Mouse (Mus musculus) hindbrain, embryonic 15.5 days (tissue): ENCODE data around the gene Vwf. TPM values are rescaled to one million over a fixed set of nuclear protein-coding genes. Genes with fewer than 3 reads are reported as not detected.

Source experiments
- ATAC-seq: fragments of 200-750 bp; cut with Nextera tagmentation; 2 replicates; pipeline ENCODE4 v1.8.0; 2017; ENCODE audit warnings: low read depth, moderate number of reproducible peaks, moderate TSS enrichment; ENCODE audit not compliant: low FRiP score
- H3K27ac ChIP-seq: fragments of 300-500 bp; sonication (generic); replicated peaks from 2 replicates; pipeline ENCODE4 v1.5.1; 2015; ENCODE audit warnings: mild to moderate bottlenecking, inconsistent platforms
- H3K27me3 ChIP-seq: fragments of 300-500 bp; sonication (generic); 2 replicates; pipeline ENCODE4 v1.6.1; 2015; ENCODE audit warnings: control low read depth, inconsistent platforms
- H3K36me3 ChIP-seq: fragments of 300-500 bp; sonication (generic); 2 replicates; pipeline ENCODE4 v1.6.1; 2015; ENCODE audit warnings: control low read depth, inconsistent platforms
- H3K4me1 ChIP-seq: fragments of 300-500 bp; sonication (generic); replicated peaks from 2 replicates; pipeline ENCODE4 v1.6.1; 2015; ENCODE audit warnings: control low read depth, inconsistent platforms
- H3K4me2 ChIP-seq: fragments of 300-500 bp; sonication (generic); 2 replicates; pipeline ENCODE4 v1.6.1; 2015; ENCODE audit warnings: moderate library complexity, mild to moderate bottlenecking, inconsistent platforms
- H3K4me3 ChIP-seq: fragments of 300-500 bp; sonication (generic); 2 replicates; pipeline ENCODE4 v1.5.1; 2015; ENCODE audit warnings: mild to moderate bottlenecking, inconsistent platforms
- H3K9ac ChIP-seq: fragments of 300-500 bp; sonication (generic); 2 replicates; pipeline ENCODE4 v1.6.1; 2015; ENCODE audit warnings: inconsistent platforms
- H3K9me3 ChIP-seq: fragments of 300-500 bp; sonication (generic); 2 replicates; pipeline ENCODE4 v1.6.1; 2016; ENCODE audit warnings: control low read depth, inconsistent platforms
- WGBS: fragments of 180-500 bp; shearing (Covaris S2); methylation state at CpG from one replicate; pipeline ENCODE4 v1.1.7; 2015; 5-methylcytosine and 5-hydroxymethylcytosine counted together
- polyA plus RNA-seq: library from polyadenylated mRNA; unstranded; fragments of >200 nt; fragmentation: Nextera tagmentation; extraction: Ambion mirVana; gene quantifications from 2 replicates; pipeline ENCODE4 v1.2.1, GENCODE M21; 2015

The Vwf gene
- polyA plus RNA-seq, 1 experiment from 2014 or later: 10.8 TPM

DNA sequence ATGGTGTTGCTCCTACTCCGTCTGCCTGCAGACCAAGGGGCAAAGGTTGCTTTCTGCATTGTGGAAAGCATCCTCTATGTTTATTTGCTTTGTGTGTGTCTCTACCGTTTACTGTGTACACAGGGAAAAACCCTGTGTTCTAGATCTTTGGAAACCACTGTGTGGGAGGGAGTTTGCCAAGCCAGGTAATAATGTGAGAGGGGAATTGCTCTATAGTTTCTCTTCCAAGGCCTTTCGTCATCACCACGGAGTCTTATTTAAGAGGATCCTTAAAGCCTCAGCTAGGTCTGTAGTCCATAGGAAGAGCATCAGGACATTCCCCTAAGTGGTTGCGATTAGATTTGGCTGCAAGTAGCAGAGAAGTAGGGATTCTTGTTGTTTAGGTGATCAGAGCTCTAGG, 111.4 kb downstream of the Vwf start:
- Histone ChIP-seq H3K36me3 (no peaks in the 10 kb centered on the region), H3K4me3 (no peak overlapping the region), H3K27ac (no peak overlapping the region), H3K4me1 (no peaks in the 10 kb centered on the region), H3K9ac (no peak overlapping the region), H3K9me3 (no peaks in the 10 kb centered on the region), H3K4me2 (no peak overlapping the region), H3K27me3 (no peaks in the 10 kb centered on the region)
- no peak for ATAC-seq
- WGBS: 85% methylated on average over 5 of the region's 5 CpGs

DNA sequence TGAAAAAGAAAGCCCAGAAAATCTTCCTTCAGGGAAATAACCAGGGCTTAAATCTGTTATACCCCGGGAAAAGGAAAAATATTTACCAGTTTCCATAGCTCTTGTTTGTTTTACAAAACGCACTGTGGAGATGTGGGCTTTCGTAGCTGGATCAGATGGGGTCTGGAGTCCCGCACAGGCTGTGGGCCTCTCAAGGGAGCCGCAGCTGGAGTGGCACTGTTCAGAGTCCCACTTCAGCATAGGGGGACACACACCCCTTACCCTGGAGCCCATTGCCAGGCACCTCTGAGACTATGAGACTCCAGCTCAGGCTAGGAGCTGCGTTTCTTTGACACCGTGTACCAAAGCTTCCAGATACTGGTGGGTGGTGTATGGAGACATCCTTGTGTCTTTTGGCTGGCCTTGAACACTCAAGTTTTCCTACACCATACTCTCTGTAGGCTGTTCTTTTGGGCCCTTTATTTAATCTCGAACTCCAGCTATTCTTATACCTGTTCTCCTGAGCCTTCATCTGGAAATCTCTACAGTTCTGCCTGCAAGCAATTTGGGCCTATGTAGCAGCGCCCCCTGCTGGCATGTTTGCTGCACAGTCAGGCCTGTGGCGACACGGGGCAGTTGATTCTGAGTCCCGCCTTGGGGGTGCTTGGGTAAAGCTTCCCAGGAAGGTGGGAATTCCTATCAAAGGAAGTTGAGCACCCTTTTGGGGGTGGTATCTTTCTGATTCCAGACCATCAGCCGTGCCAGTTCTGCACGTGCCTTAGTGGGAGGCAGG, 114.7 kb downstream of the Vwf start:
- WGBS: 48% methylated on average over 14 of the region's 14 CpGs
- ATAC-seq: no peak
- Histone ChIP-seq H3K9ac (no peak overlapping the region), H3K27ac (no peak overlapping the region), H3K9me3 (no peaks in the 10 kb centered on the region), H3K27me3 (no peaks in the 10 kb centered on the region), H3K4me2 (no peak overlapping the region), H3K36me3 (no peaks in the 10 kb centered on the region), H3K4me1 (no peaks in the 10 kb centered on the region), H3K4me3 (no peak overlapping the region)

DNA sequence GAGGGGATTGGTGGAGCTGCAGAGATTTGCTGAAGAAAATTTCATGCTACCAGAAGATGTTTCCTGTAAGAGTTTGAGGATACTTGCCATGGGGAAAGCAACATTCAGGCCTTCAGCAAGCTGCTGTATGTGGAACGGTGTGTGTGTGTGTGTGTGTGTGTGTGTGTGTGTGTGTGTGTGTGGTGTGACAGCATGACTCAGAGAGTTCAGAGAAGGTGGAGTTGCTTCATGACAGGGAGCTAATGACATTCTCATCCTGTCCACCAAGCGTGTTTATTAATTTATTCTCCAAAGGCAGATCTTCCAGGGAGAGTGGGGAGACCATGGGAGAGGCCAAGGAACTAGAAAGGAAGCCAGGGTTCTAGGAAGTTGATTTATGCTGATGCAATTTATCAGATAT, 117.3 kb downstream of the Vwf start:
- Histone ChIP-seq H3K27ac (no peak overlapping the region), H3K36me3 (no peaks in the 10 kb centered on the region), H3K9ac (no peak overlapping the region), H3K4me2 (no peak overlapping the region), H3K4me1 (no peaks in the 10 kb centered on the region), H3K9me3 (no peaks in the 10 kb centered on the region), H3K4me3 (no peak overlapping the region), H3K27me3 (no peaks in the 10 kb centered on the region)
- 80% methylated on average over 2 of the region's 2 CpGs for WGBS
- no peak for ATAC-seq

DNA sequence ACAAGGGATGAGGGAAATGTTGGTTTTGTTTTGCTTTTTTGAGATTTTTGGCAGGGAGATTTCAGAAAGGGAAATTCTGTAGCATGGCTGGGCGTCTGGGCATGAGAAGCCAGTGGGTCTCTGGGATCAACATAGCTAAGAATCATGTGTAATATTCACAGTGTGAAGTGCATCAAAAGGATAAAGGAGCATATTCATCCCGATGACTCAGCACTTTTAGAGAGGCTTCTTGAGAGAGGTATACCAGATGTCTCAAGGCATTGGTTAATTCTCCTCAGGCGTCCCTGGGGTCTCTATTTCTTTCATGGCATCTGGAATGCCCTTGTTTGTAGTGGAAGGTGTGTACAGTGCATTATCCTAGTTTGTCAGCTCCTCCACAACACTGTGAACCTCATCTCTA, 125.3 kb downstream of the Vwf start:
- no peak overlapping the region for H3K4me2 ChIP-seq
- H3K9ac ChIP-seq: no peak overlapping the region
- no peaks in the 10 kb centered on the region for H3K9me3 ChIP-seq
- ATAC-seq: no peak
- H3K27me3 ChIP-seq: no peaks in the 10 kb centered on the region
- 88% methylated on average over 3 of the region's 3 CpGs for WGBS
- H3K4me1 ChIP-seq: no peaks in the 10 kb centered on the region
- no peaks in the 10 kb centered on the region for H3K36me3 ChIP-seq
- no peak overlapping the region for H3K27ac ChIP-seq
- H3K4me3 ChIP-seq: no peak overlapping the region

DNA sequence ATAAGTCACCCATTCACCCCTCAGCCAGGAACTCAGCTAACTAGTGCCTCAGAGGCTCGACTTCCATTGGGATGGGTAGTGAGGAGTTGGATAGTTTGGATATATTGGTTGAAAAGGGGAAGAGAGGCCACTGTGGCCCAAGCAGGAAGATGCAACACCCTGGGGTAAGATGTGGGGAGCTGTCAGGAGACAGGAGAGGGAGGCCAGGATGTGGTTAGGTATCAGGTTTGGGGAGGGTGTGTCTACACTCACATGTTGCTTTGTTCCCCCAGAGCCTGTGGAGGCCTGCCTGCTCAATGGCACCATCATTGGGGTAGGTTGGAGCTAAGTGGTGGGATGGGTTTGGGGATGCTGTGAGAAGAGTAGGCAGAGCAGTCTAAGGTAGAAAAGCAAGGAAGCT, 131.9 kb downstream of the Vwf start:
- no peaks in the 10 kb centered on the region for H3K36me3 ChIP-seq
- no peaks in the 10 kb centered on the region for H3K9me3 ChIP-seq
- no peak overlapping the region for H3K27ac ChIP-seq
- peaks cover 5% of the 10 kb centered on the region; the same call in 1 of the 2 replicates for H3K4me1 ChIP-seq
- WGBS: 90% methylated on average over 1 of the region's 1 CpGs
- H3K9ac ChIP-seq: no peak overlapping the region
- no peak overlapping the region for H3K4me2 ChIP-seq
- H3K27me3 ChIP-seq: no peaks in the 10 kb centered on the region
- no peak overlapping the region for H3K4me3 ChIP-seq
- ATAC-seq: no peak

DNA sequence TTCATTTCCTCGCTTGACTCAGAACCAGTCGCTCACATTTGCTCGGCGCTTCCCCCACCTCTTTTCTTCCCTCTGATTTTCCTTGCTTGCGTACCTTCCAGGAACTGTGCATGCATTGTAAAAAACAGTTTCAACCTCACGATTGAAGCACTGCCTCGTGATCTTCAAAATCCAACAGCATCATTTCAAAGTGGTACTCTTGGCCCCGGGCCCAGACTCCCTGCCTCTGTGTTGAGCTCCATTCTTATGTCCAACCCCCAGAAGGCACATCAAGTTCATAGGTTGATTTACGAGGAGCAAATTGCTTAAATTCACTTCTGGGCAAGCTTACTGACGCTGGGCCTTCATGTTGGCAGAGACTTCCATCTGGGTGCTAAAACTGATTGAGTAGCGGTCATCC, 134.0 kb downstream of the Vwf start:
- peaks cover 5% of the 10 kb centered on the region; the same call in 1 of the 2 replicates for H3K4me1 ChIP-seq
- no peak for ATAC-seq
- H3K4me3 ChIP-seq: no peak overlapping the region
- H3K27ac ChIP-seq: no peak overlapping the region
- 68% methylated on average over 11 of the region's 11 CpGs for WGBS
- H3K36me3 ChIP-seq: no peaks in the 10 kb centered on the region
- no peak overlapping the region for H3K4me2 ChIP-seq
- no peaks in the 10 kb centered on the region for H3K27me3 ChIP-seq
- H3K9ac ChIP-seq: no peak overlapping the region
- H3K9me3 ChIP-seq: no peaks in the 10 kb centered on the region

DNA sequence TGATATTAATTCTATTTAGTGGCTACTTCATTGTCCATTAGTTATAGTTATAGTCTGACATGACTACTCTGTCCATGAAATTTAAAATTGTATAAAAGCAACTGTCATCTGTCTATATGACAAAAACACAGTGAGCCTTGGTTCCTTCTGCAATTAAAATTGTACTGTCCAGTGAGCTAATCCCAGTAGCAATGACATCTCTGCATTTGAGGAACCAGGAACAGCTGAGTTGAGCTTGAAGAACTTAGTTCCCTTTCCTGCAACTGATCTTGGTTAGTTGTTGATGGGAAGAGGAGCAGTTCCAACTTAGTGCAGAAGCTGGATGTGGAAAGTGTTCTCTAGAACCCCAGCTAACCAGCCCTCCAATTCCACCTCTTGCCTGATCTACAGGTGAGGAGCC, 138.8 kb downstream of the Vwf start:
- no peak for ATAC-seq
- H3K27ac ChIP-seq: no peak overlapping the region
- H3K4me1 ChIP-seq: peaks cover 15% of the 10 kb centered on the region
- no peak overlapping the region for H3K4me2 ChIP-seq
- no peak overlapping the region for H3K4me3 ChIP-seq
- H3K36me3 ChIP-seq: no peaks in the 10 kb centered on the region
- H3K9ac ChIP-seq: no peak overlapping the region
- H3K9me3 ChIP-seq: no peaks in the 10 kb centered on the region
- H3K27me3 ChIP-seq: no peaks in the 10 kb centered on the region

DNA sequence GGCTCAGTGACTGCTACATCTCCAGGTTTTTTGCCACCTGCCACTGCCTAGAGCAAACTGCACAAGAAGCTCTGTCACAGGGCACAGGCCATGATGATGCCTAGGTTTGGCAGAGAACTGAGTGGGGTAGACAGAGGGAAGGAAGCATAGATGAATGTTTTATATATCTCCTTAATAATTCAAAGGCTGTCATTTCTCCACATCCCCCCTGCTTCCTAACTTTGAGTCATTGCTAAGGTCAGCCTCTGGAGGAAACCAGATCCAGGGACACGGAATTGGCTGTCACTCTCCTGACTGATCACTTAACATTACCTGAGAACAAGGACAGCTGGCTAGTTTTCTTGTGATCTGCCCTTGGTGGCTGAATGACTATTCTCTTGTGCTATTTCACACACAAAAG, 141.4 kb downstream of the Vwf start:
- H3K4me3 ChIP-seq: no peak overlapping the region
- WGBS: 48% methylated on average over 1 of the region's 1 CpGs
- no peak overlapping the region for H3K27ac ChIP-seq
- no peak overlapping the region for H3K9ac ChIP-seq
- no peaks in the 10 kb centered on the region for H3K27me3 ChIP-seq
- peaks cover 14% of the 10 kb centered on the region for H3K4me1 ChIP-seq
- ATAC-seq: no peak
- H3K36me3 ChIP-seq: no peaks in the 10 kb centered on the region
- H3K4me2 ChIP-seq: no peak overlapping the region
- H3K9me3 ChIP-seq: no peaks in the 10 kb centered on the region

DNA sequence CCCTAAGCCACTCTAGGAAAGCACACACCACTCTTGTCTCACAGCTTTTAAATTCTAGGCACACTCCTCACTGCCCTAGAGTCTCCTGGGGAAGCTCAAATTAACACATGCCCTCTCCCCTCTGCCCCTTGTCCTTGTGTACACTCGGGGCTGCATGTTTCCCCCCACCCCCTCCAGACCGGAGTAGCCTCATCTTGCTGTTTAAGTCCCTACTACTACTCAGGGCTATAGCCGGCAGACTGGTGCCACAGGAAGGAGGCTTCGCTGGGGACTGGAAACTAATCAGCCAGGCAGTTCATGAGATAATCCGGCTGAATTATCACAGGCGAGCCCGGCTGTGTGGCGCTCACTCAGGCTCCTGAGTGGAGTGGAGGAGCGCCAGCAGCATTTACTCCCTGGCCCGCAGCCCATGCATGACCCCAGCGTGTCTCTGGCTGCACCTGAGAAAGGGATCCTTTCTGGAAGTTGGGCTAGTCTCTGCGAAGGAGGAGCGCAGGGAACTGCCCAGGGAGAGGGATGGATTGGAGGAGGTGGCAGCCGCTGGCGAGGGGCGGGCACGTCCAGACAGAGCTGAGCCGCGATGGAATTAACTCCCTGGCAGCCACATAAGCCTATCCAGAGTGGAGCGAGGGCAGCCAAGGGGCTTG, 143.6 kb downstream of the Vwf start, which contains the start of gene Ano2:
Gene Ano2, plus strand, starts transcription at position 363 of the 647 bp plus-strand sequence.
- WGBS: 3% methylated on average over 20 of the region's 20 CpGs
- Histone ChIP-seq H3K36me3 (no peaks in the 10 kb centered on the region), H3K4me2 (peak within 1 kb of the TSS; percentile 72), H3K4me3 (peak within 1 kb of the TSS; percentile 38), H3K27ac (no peak within 1 kb of the TSS), H3K9ac (peak within 1 kb of the TSS; percentile 34), H3K4me1 (peaks cover 14% of the 10 kb centered on the region), H3K9me3 (no peaks in the 10 kb centered on the region), H3K27me3 (no peaks in the 10 kb centered on the region)
- peak; percentile 85 for ATAC-seq

DNA sequence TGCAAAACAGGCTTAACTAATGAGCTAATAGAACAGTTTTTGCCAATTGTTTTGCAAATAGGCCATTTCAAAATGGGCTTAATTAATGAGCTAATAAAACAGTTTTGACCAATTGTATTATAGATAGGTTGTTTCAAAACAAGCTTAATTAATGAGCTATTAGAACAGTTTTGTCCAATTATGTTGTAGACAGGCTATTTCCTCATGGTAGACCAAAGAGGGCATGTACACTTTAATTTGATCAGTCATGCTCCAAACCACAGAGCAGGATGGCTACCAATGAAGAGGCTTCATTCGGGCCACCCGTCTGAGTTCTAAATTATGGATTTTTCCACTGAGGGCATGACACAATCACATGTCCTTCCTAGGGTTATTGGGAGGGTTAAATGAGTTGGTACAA, 154.6 kb downstream of the Vwf start:
- WGBS: 78% methylated on average over 2 of the region's 2 CpGs
- Histone ChIP-seq H3K36me3 (no peaks in the 10 kb centered on the region), H3K27me3 (no peaks in the 10 kb centered on the region), H3K9ac (no peak overlapping the region), H3K27ac (no peak overlapping the region), H3K4me1 (no peaks in the 10 kb centered on the region), H3K4me2 (no peak overlapping the region), H3K9me3 (no peaks in the 10 kb centered on the region), H3K4me3 (no peak overlapping the region)
- no peak for ATAC-seq

DNA sequence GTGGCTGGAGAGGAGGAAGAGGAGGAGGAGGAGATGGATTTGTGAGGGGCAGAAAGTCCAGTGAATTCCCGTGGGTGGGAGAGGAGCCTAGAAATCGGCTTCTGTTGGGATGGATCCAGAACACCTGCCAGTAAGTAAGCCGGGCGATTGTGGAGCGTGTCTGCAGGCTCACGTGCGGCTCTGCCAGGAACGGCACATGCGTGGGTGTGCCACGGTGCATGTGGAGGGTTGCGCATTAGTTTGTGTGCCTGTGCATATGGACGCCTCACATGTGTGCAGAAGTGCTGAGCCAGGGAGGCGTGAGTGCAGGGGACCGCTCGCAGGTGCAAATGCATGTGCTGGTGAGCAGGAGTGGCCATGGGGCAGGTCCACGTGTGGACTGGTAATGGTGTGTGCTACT, 164.7 kb downstream of the Vwf start:
- Histone ChIP-seq H3K27me3 (no peaks in the 10 kb centered on the region), H3K4me3 (no peak overlapping the region), H3K4me1 (no peaks in the 10 kb centered on the region), H3K36me3 (no peaks in the 10 kb centered on the region), H3K27ac (no peak overlapping the region), H3K4me2 (no peak overlapping the region), H3K9ac (no peak overlapping the region), H3K9me3 (no peaks in the 10 kb centered on the region)
- WGBS: 82% methylated on average over 16 of the region's 16 CpGs
- no peak for ATAC-seq

DNA sequence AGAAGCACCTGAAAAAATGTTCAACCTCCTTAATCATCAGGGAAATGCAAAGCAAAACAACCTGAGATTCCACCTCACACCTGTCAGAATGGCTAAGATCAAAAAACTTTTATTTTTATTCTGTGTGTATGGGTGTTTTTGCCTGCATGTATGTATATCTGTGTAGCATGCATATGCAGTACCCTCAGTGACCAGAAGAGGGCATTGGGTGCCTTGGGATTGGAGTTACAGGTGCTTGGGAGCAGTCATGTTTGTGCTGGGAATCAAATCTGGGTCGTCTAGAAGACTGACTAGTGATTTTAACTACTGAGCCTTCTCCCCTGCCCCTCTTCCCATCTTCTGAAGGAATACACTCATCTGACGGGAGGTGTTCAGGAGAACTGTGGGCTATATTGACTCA, 179.8 kb downstream of the Vwf start:
- H3K27me3 ChIP-seq: no peaks in the 10 kb centered on the region
- ATAC-seq: no peak
- no peaks in the 10 kb centered on the region for H3K9me3 ChIP-seq
- no peak overlapping the region for H3K27ac ChIP-seq
- no peaks in the 10 kb centered on the region for H3K4me1 ChIP-seq
- H3K4me2 ChIP-seq: no peak overlapping the region
- H3K9ac ChIP-seq: no peak overlapping the region
- H3K36me3 ChIP-seq: no peaks in the 10 kb centered on the region
- 84% methylated on average over 2 of the region's 2 CpGs for WGBS
- H3K4me3 ChIP-seq: no peak overlapping the region
